Mouse (Mus musculus) liver, postnatal 0 days (tissue): ENCODE measurements around the gene Scn1b.

Experiments used
- CTCF ChIP-seq: sonication (generic); IDR thresholded peaks from 2 replicates; pipeline ENCODE4 v1.5.1; 2016; ENCODE audit warnings: antibody characterized with exemption, low read depth
- EP300 ChIP-seq: IDR thresholded peaks from 2 replicates; pipeline ENCODE4 v1.6.1; 2016; ENCODE audit warnings: antibody characterized with exemption, low read depth, mild to moderate bottlenecking

DNA sequence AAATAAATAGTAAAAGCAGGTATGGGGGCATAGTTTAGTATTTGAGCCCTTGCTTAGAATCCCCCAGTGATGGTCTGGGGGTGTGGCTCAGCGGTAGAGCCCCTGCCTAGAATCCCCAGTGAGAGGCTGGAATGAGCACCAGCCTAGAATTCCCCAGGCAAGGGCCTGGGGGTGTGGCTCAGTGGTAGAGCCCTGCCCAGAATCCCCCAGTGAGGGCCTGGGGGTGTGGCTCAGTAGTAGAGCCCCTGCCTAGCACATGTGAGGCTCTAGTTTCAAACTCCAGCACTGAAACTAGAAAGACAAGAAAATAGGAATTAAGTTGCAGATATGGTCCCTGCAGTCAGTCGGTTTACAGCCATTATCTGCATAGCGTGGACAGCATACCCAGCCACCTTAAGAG lies 35.0 kb upstream of the Scn1b start:
- TF ChIP-seq CTCF (no peak), EP300 (no peak)
